Mouse (Mus musculus): ENCODE measurements at regions not wholly inside any gene's neighbourhood (a gene's known extent, or its start where the extent isn't known, plus 50 kb on each side); places are given as distances from the start of the nearest gene placed in this dataset.

DNA sequence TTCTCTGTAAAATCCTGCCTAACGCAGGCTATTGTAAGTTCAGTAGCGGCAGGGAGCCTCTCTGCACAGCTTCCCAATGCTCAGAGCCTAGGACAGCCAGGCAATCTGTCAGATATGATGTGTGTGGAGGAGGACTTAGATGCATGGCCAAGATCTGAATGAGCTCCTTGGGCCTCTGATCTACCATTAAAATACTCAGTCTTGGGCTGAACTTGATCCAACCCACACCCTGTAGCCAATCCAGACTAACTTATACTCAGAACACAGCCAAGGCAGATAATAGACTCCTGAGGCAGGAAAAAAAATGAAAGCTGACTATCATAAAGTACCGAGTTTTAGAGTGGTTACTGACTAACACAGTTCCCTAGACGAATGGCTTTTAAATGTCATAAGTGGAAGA lies 165.4 kb upstream of the Zfp618 start:
- DNase-seq (ENCODE audit: low spot score) (no peak), ATAC-seq (ENCODE audit: low FRiP score) (no peak)
- no peaks in the 10 kb centered on the region for H3K27me3 ChIP-seq (ENCODE audit: control insufficient read depth, insufficient read depth, low read length)
- H3K4me2 ChIP-seq (replicated peaks; ENCODE audit: low read depth, low read length): no peak overlapping the region
- no peak overlapping the region for H3K4me3 ChIP-seq (ENCODE audit: low read depth, low read length)
- no peaks in the 10 kb centered on the region for H3K9me3 ChIP-seq (ENCODE audit: control insufficient read depth, low read length)
- no peak overlapping the region for H3K9ac ChIP-seq (ENCODE audit: low read depth, low read length)
- WGBS: 90% methylated on average over 4 of the region's 4 CpGs
- H3K27ac ChIP-seq (ENCODE audit: low read depth, low read length): no peak overlapping the region
- no peaks in the 10 kb centered on the region for H3K36me3 ChIP-seq (ENCODE audit: control insufficient read depth, insufficient read depth, low read length)
- H3K4me1 ChIP-seq (replicated peaks; ENCODE audit: control insufficient read depth, insufficient read depth, low read length): no peaks in the 10 kb centered on the region

DNA sequence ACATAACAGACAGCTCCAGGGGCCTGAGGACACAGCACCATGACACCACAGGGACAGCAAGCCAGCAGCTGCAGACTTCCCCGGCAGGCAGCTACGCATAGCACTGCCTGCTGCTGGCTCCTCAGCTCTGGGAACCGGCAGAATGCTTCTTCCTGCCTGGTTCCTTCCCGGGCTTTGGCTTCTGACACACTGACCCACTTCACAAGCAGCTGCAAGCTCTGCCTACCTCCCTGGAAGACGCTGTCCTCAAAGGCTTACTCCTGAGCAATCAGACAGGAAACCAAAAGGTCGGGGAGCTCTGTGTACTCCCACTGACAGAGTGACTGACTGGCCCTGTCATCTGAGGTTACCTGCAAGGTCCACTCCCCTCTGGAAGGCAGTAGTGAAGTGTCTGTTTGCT lies 159.5 kb upstream of the Zfp618 start:
- no peak overlapping the region for H3K9ac ChIP-seq (ENCODE audit: low read depth, low read length)
- H3K4me1 ChIP-seq (replicated peaks; ENCODE audit: control insufficient read depth, insufficient read depth, low read length): no peaks in the 10 kb centered on the region
- H3K36me3 ChIP-seq (ENCODE audit: control insufficient read depth, insufficient read depth, low read length): no peaks in the 10 kb centered on the region
- ATAC-seq (ENCODE audit: low FRiP score) (no peak), DNase-seq (ENCODE audit: low spot score) (no peak)
- H3K27ac ChIP-seq (ENCODE audit: low read depth, low read length): no peak overlapping the region
- no peaks in the 10 kb centered on the region for H3K27me3 ChIP-seq (ENCODE audit: control insufficient read depth, insufficient read depth, low read length)
- no peak overlapping the region for H3K4me3 ChIP-seq (ENCODE audit: low read depth, low read length)
- WGBS: 33% methylated on average over 6 of the region's 6 CpGs
- H3K4me2 ChIP-seq (replicated peaks; ENCODE audit: low read depth, low read length): no peak overlapping the region
- H3K9me3 ChIP-seq (ENCODE audit: control insufficient read depth, low read length): no peaks in the 10 kb centered on the region

DNA sequence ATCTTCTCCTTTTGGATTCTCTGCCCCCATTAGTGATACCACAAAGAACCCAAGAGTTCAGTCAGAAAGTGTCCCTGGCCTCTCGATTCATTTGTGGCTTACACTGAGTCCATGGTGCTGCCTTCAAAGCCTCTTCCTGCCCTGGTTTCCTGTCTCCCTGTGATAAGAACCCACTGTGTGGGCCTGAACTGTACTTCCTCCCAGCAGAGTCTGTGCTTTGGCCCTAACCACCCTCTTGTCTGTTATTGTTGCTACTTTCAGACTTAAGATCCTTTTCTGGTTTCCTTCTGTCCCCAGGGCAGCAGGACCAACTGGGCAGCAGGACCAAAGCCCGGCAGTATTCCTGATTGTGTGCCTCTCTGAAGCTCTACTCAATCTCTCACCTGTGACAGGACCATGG lies 158.6 kb upstream of the Zfp618 start:
- DNase-seq (ENCODE audit: low spot score): no peak
- Histone ChIP-seq H3K27ac (ENCODE audit: low read depth, low read length) (no peak overlapping the region), H3K4me2 (replicated peaks; ENCODE audit: low read depth, low read length) (no peak overlapping the region), H3K36me3 (ENCODE audit: control insufficient read depth, insufficient read depth, low read length) (no peaks in the 10 kb centered on the region), H3K4me1 (replicated peaks; ENCODE audit: control insufficient read depth, insufficient read depth, low read length) (no peaks in the 10 kb centered on the region), H3K4me3 (ENCODE audit: low read depth, low read length) (no peak overlapping the region), H3K9me3 (ENCODE audit: control insufficient read depth, low read length) (no peaks in the 10 kb centered on the region), H3K9ac (ENCODE audit: low read depth, low read length) (no peak overlapping the region), H3K27me3 (ENCODE audit: control insufficient read depth, insufficient read depth, low read length) (no peaks in the 10 kb centered on the region)
- WGBS: 77% methylated on average over 2 of the region's 2 CpGs
- no peak for ATAC-seq (ENCODE audit: low FRiP score)

- Histone ChIP-seq H3K4me3 (ENCODE audit: low read depth, low read length) (no peak overlapping the region), H3K4me1 (replicated peaks; ENCODE audit: control insufficient read depth, insufficient read depth, low read length) (no peaks in the 10 kb centered on the region), H3K36me3 (ENCODE audit: control insufficient read depth, insufficient read depth, low read length) (no peaks in the 10 kb centered on the region), H3K9me3 (ENCODE audit: control insufficient read depth, low read length) (no peaks in the 10 kb centered on the region), H3K4me2 (replicated peaks; ENCODE audit: low read depth, low read length) (no peak overlapping the region), H3K27ac (ENCODE audit: low read depth, low read length) (no peak overlapping the region), H3K9ac (ENCODE audit: low read depth, low read length) (no peak overlapping the region), H3K27me3 (ENCODE audit: control insufficient read depth, insufficient read depth, low read length) (no peaks in the 10 kb centered on the region)
- 64% methylated on average over 12 of the region's 12 CpGs for WGBS
- DNase-seq (ENCODE audit: low spot score): no peak
- ATAC-seq (ENCODE audit: low FRiP score): no peak
Measured at GRCm38 (mm10) chr4:62807926-62808552, 157.3 kb upstream of the Zfp618 start.

GRCm38 (mm10) chr4:62808553-62808950 lies 156.8 kb upstream of the Zfp618 start:
- Histone ChIP-seq H3K9ac (ENCODE audit: low read depth, low read length) (no peak overlapping the region), H3K4me3 (ENCODE audit: low read depth, low read length) (no peak overlapping the region), H3K36me3 (ENCODE audit: control insufficient read depth, insufficient read depth, low read length) (no peaks in the 10 kb centered on the region), H3K9me3 (ENCODE audit: control insufficient read depth, low read length) (no peaks in the 10 kb centered on the region), H3K27me3 (ENCODE audit: control insufficient read depth, insufficient read depth, low read length) (no peaks in the 10 kb centered on the region), H3K27ac (ENCODE audit: low read depth, low read length) (no peak overlapping the region), H3K4me2 (replicated peaks; ENCODE audit: low read depth, low read length) (no peak overlapping the region), H3K4me1 (replicated peaks; ENCODE audit: control insufficient read depth, insufficient read depth, low read length) (no peaks in the 10 kb centered on the region)
- no peak for ATAC-seq (ENCODE audit: low FRiP score)
- DNase-seq (ENCODE audit: low spot score): no peak
- 96% methylated on average over 12 of the region's 12 CpGs for WGBS

DNA sequence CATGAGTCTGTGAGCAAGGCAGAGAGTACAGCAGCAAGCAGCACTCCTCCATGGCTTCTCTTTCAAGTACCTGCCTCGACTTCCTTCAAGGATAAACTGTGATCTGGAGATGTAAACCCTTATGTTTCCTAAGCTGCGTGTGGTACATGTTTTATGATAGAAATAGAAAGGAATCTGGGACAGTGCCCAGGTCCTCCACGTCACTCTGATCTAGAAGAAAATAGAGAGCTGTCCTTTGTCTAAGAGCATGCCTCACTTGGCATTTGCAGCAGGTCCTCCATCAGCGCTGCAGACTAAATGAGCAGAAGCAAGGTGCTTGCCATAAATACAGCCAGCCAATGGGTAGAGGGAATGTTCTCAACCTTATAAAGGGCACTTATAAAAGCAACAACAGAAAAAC lies 156.3 kb upstream of the Zfp618 start:
- no peak overlapping the region for H3K27ac ChIP-seq (ENCODE audit: low read depth, low read length)
- H3K4me3 ChIP-seq (ENCODE audit: low read depth, low read length): no peak overlapping the region
- H3K4me1 ChIP-seq (replicated peaks; ENCODE audit: control insufficient read depth, insufficient read depth, low read length): no peaks in the 10 kb centered on the region
- DNase-seq (ENCODE audit: low spot score) (no peak), ATAC-seq (ENCODE audit: low FRiP score) (no peak)
- H3K27me3 ChIP-seq (ENCODE audit: control insufficient read depth, insufficient read depth, low read length): no peaks in the 10 kb centered on the region
- no peak overlapping the region for H3K4me2 ChIP-seq (replicated peaks; ENCODE audit: low read depth, low read length)
- 89% methylated on average over 4 of the region's 4 CpGs for WGBS
- H3K9ac ChIP-seq (ENCODE audit: low read depth, low read length): no peak overlapping the region
- H3K9me3 ChIP-seq (ENCODE audit: control insufficient read depth, low read length): no peaks in the 10 kb centered on the region
- H3K36me3 ChIP-seq (ENCODE audit: control insufficient read depth, insufficient read depth, low read length): no peaks in the 10 kb centered on the region

GRCm38 (mm10) chr4:62819889-62820288 lies 145.5 kb upstream of the Zfp618 start:
- H3K27me3 ChIP-seq (ENCODE audit: control insufficient read depth, insufficient read depth, low read length): no peaks in the 10 kb centered on the region
- WGBS: 90% methylated on average over 2 of the region's 2 CpGs
- no peaks in the 10 kb centered on the region for H3K9me3 ChIP-seq (ENCODE audit: control insufficient read depth, low read length)
- no peak overlapping the region for H3K4me2 ChIP-seq (replicated peaks; ENCODE audit: low read depth, low read length)
- no peaks in the 10 kb centered on the region for H3K36me3 ChIP-seq (ENCODE audit: control insufficient read depth, insufficient read depth, low read length)
- no peak overlapping the region for H3K9ac ChIP-seq (ENCODE audit: low read depth, low read length)
- ATAC-seq (ENCODE audit: low FRiP score) (no peak), DNase-seq (ENCODE audit: low spot score) (no peak)
- H3K4me3 ChIP-seq (ENCODE audit: low read depth, low read length): no peak overlapping the region
- H3K27ac ChIP-seq (ENCODE audit: low read depth, low read length): no peak overlapping the region
- no peaks in the 10 kb centered on the region for H3K4me1 ChIP-seq (replicated peaks; ENCODE audit: control insufficient read depth, insufficient read depth, low read length)

- no peaks in the 10 kb centered on the region for H3K36me3 ChIP-seq (ENCODE audit: control insufficient read depth, insufficient read depth, low read length)
Measured at GRCm38 (mm10) chr4:62821288-62821687, 144.1 kb upstream of the Zfp618 start.

DNA sequence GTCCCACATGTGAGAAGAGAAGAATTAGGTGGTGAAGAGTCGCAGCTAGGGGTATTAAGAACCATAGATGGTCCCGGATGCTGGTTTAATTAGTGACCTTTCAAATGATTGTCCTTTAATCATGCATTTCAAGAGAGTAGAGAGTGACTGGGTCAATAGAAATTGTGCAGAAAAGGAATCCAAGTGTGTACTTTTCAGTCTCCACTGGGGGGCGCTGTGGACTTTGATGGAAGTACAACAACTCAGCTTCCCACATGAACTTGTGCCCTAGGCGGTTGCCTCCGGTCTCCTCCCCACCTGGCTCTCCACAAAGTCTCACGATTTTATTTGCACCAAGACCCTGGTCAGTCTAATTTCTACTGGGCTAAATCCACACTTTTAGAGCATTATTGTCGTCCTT lies 142.8 kb upstream of the Zfp618 start:
- Histone ChIP-seq H3K27me3 (ENCODE audit: control insufficient read depth, insufficient read depth, low read length) (no peaks in the 10 kb centered on the region), H3K4me3 (ENCODE audit: low read depth, low read length) (no peak overlapping the region), H3K9ac (ENCODE audit: low read depth, low read length) (no peak overlapping the region), H3K9me3 (ENCODE audit: control insufficient read depth, low read length) (no peaks in the 10 kb centered on the region), H3K36me3 (ENCODE audit: control insufficient read depth, insufficient read depth, low read length) (no peaks in the 10 kb centered on the region), H3K4me1 (replicated peaks; ENCODE audit: control insufficient read depth, insufficient read depth, low read length) (no peaks in the 10 kb centered on the region), H3K27ac (ENCODE audit: low read depth, low read length) (no peak overlapping the region), H3K4me2 (replicated peaks; ENCODE audit: low read depth, low read length) (no peak overlapping the region)
- WGBS: 47% methylated on average over 7 of the region's 7 CpGs
- ATAC-seq (ENCODE audit: low FRiP score) (no peak), DNase-seq (ENCODE audit: low spot score) (peak; percentile 71)

More at GRCm38 (mm10) chr4:62821288-62821687, 144.1 kb upstream of the Zfp618 start:
- Histone ChIP-seq H3K27me3 (ENCODE audit: control insufficient read depth, insufficient read depth, low read length) (no peaks in the 10 kb centered on the region), H3K4me3 (ENCODE audit: low read depth, low read length) (no peak overlapping the region), H3K9ac (ENCODE audit: low read depth, low read length) (no peak overlapping the region), H3K9me3 (ENCODE audit: control insufficient read depth, low read length) (no peaks in the 10 kb centered on the region), H3K4me2 (replicated peaks; ENCODE audit: low read depth, low read length) (no peak overlapping the region), H3K4me1 (replicated peaks; ENCODE audit: control insufficient read depth, insufficient read depth, low read length) (no peaks in the 10 kb centered on the region), H3K27ac (ENCODE audit: low read depth, low read length) (no peak overlapping the region)
- no peak for DNase-seq (ENCODE audit: low spot score)
- WGBS: 49% methylated on average over 2 of the region's 2 CpGs
- ATAC-seq (ENCODE audit: low FRiP score): no peak

Data from hindbrain, embryonic 11.5 days (tissue).